Mouse (Mus musculus) cerebellum, adult 2 months (tissue): ENCODE measurements around the gene Gm7029.

Experiments used
- CTCF ChIP-seq: fragments of 200-500 bp; IDR thresholded peaks from 2 replicates; pipeline ENCODE4 v1.5.1; 2011; ENCODE audit warnings: low read depth, mild to moderate bottlenecking, control low read depth, low read length, moderate library complexity, borderline replicate concordance; ENCODE audit not compliant: insufficient read depth
- POLR2A ChIP-seq: fragments of 200-500 bp; IDR thresholded peaks from 2 replicates; pipeline ENCODE4 v1.6.1; 2011; ENCODE audit warnings: low read length, control low read depth, borderline replicate concordance; ENCODE audit not compliant: insufficient read depth

GRCm38 (mm10) chr17:33920282-33921097, 46.9 kb downstream of the Gm7029 start:
- TF ChIP-seq CTCF: peak; percentile 90
- TF ChIP-seq POLR2A: no peak
